Mouse (Mus musculus) naive thymus-derived CD4-positive, alpha-beta T cell, adult 2 months (primary cell): Measurements from ENCODE around the gene Mdga2.

Source experiments
- DNase-seq: peaks from one replicate; pipeline ENCODE4 v3.0.0-alpha.2; 2011; ENCODE audit warnings: low read depth

The Mdga2 gene

DNA sequence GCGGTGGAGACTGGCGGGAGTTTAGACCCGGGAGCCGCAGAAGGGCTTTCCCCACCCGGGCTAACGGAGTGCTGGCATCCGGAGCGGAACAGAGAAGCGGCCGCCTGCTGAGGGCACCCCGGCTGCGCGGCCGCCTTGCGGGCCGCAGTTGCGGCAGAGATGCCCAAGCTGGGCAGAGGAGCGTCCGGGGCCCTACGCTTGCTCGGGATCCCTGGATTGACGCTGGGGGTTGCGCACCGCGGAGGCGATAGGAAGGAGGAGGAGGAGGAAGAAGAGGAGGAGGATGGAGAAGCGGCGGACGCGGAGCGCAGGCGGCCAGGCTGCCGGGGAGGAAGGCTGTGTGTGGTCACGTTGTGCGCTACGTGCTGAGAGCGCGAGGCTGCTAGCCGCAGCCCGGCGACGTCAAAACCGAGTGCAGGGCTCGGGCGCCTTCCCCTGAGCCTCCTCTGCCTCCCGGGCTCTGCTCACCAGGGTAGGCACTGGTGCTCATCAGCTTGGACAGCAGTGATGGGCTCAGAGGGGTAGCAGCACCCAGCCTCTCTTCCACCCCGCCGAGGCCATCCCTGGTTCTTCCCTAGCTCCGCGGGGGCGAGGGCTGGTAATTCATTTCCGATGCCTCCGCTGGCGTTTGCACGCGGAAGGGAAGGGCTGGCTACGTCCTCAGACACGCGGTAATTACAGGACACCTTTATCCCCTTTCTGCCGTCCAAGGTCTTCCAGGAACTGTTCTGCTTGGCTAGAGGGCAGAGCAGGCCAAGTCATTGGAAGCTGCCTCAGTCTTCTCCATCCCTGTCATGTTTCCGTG is at the start of gene Mdga2:
Gene Mdga2 (minus strand): TSS at position 329 of the 805 bp plus-strand sequence.
- DNase-seq, result no peak

GRCm38 (mm10) chr12:67267409-67267808 is 45.1 kb upstream of the Mdga2 start:
- no peak for DNase-seq

DNA sequence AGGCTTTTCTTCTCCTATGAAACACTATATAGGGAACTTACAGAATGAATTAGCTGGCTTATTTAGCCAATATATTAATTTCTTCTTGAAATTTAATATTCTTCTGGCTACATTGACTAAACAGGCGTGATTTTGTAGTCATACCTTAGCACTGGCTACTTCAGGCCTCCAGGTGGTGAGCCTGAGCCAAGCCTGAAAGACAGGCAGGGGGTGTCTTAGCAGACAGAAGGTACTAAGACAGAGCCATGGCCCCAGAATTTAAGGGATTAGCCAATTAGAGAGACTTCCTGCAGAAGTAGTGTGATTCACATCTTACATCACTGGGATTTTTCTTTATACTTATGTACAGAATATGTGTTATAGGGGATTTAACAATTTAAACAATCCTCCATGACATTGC is 1.2 kb upstream of the Mdga2 start:
- DNase-seq, result no peak

DNA sequence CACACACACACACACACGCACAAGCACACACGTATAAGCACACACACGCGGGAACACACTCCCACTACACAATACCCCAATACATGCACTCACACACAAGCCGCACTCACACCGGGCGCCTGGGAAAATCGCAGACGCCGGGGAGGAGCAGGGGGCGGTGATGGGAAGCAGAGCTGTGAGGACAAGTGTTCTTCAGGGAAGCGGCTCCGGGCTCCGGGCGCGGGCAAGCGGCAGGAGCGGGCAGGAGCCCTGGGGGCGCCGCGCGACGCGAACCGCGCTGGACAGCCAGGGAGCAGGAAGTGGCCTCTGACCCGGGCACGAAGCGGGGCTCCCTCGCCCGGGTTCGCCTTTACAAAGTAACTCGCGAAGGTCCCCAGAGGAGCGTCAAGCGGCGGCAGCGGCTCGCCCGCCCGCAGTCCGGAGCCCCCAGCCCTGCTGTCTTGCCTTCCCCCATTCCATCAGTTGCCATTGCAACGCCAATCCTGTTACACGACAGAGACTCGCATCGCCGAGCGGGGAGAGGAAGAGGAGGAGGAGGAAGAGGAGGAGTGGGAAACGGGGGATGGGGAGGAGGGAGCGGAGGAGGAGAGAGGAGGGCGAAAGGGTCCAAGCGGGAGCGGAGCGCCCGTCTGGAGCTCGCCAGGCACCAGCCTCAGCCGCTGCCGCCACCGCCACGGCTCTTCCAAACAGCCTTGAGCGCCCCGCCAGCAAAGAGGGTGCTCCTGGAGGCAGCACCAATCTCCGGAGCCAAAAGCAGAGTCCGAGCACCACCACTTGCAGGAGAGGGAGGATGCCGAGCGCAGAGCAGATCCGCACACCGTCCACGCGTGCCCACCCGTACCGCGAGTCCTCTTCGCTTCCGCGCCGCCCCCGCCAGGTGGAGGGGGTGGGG is 774 bp downstream of the Mdga2 start:
- DNase-seq, result no peak

- no peak for DNase-seq
These were observed 1.6 kb downstream of the Mdga2 start for GRCm38 (mm10) chr12:67220641-67221231.

- DNase-seq, result no peak
These were observed 2.3 kb downstream of the Mdga2 start for GRCm38 (mm10) chr12:67220041-67220440.

GRCm38 (mm10) chr12:67219564-67219963 is 2.8 kb downstream of the Mdga2 start:
- DNase-seq, result no peak

GRCm38 (mm10) chr12:67212801-67213200 is 9.5 kb downstream of the Mdga2 start:
- no peak for DNase-seq

GRCm38 (mm10) chr12:67178155-67178554 is 44.2 kb downstream of the Mdga2 start:
- DNase-seq, result no peak

GRCm38 (mm10) chr12:67156569-67157237 is 65.6 kb downstream of the Mdga2 start:
- no peak for DNase-seq

- DNase-seq, result no peak
These were observed 69.3 kb downstream of the Mdga2 start for GRCm38 (mm10) chr12:67153077-67153476.

GRCm38 (mm10) chr12:67141605-67142004 is 80.7 kb downstream of the Mdga2 start:
- no peak for DNase-seq

GRCm38 (mm10) chr12:67140131-67140530 is 82.2 kb downstream of the Mdga2 start:
- no peak for DNase-seq

DNA sequence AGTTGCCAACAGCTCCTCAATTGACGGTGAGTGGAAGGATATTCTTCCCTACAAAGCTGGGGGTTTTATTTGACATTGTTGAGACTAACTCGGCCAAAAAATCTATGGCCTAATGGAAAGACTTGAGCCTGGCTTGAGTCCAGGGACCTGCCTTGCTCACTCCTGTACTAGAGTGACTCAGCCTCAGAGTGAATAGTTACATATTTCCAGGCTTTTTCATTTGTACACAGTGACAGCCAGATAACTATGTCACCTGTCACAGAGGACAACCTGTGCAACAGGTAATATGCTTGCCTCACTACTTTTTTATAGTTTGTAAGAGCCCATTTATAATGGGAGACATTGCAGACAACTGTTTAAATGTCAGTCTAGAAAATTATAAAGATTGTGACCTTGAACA is 94.9 kb downstream of the Mdga2 start:
- no peak for DNase-seq

- DNase-seq, result no peak
These were observed 98.5 kb downstream of the Mdga2 start for GRCm38 (mm10) chr12:67123874-67124273.

GRCm38 (mm10) chr12:67118652-67119515 is 103.5 kb downstream of the Mdga2 start:
- no peak for DNase-seq

DNA sequence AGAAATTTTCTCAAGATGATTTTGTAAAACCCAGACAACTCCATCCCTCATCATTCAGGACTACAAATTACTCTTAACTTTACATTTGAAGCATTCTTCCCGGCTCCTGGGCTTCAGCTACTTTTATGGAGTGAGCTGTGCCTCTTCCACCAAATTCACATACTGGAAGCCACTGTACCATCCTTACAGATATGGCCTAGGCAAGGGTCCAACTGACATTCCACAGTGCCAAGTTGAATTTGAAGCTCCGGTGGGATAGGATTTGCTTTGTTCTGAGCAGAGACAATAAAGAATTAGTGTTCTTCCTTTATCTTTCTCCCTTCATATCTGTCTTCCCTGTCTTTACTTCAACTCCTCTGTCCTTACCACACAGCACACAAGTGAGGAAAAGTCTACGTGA is 118.2 kb downstream of the Mdga2 start:
- DNase-seq, result no peak

GRCm38 (mm10) chr12:67094414-67094813 is 127.9 kb downstream of the Mdga2 start:
- no peak for DNase-seq

GRCm38 (mm10) chr12:67090420-67090965 is 131.9 kb downstream of the Mdga2 start:
- DNase-seq, result no peak

GRCm38 (mm10) chr12:67059136-67060014 is 163.0 kb downstream of the Mdga2 start:
- peak; percentile 48 for DNase-seq
